Comparison of ENCODE assay signal across 24 mouse cellular contexts in genomic region chr6:34688971-34689370, GRCm38 (mm10).
DNase-seq lines count a peak whose midpoint lies in the region; ATAC-seq and TF ChIP-seq lines count a peak whose summit lies in the region.
"Had no signal": no experiment of that assay in that cellular context is flagged by ENCODE, and none has a peak within 500 bp of the region (broad histone marks: within the 10 kb centered on the region; RNA-seq: fewer than 3 reads in every experiment).

No protein-coding gene starts in this region.

- peaks cover 3% of the 10 kb centered on the region; the same call in 1 of the 2 replicates for H3K36me3 ChIP-seq in heart, embryonic 11.5 days (ENCODE audit: control insufficient read depth, insufficient read depth, low read length)
- H3K36me3 ChIP-seq in kidney, adult 2 months (ENCODE audit: control insufficient read depth, insufficient read depth, low read length), result no peaks in the 10 kb centered on the region
- H3K36me3 ChIP-seq in kidney, embryonic 15.5 days, result no peaks in the 10 kb centered on the region
- no peaks in the 10 kb centered on the region for H3K36me3 ChIP-seq in intestine, embryonic 16.5 days (ENCODE audit: control insufficient read depth, insufficient read depth, low read length)
- H3K36me3 ChIP-seq: forebrain, embryonic 15.5 days; G1E; hindbrain, embryonic 15.5 days; lung, embryonic 15.5 days; midbrain, embryonic 13.5 days had no signal

- H3K27ac ChIP-seq in heart, embryonic 11.5 days (ENCODE audit: low read depth, low read length), result no peak overlapping the region
- no peak overlapping the region for H3K27ac ChIP-seq in kidney, adult 2 months (ENCODE audit: insufficient read depth, low read depth, low read length)
- H3K27ac ChIP-seq in kidney, embryonic 15.5 days, result no peak overlapping the region
- peak overlapping the region; percentile 29; the same call in 1 of the 2 replicates for H3K27ac ChIP-seq in embryonic fibroblast, embryonic 13.5 days (ENCODE audit: insufficient read depth, low read length)
- no peak overlapping the region for H3K27ac ChIP-seq in intestine, embryonic 16.5 days (ENCODE audit: low read length)
- H3K27ac ChIP-seq: embryonic facial prominence, embryonic 15.5 days; forebrain, embryonic 15.5 days; heart, embryonic 10.5 days; hindbrain, embryonic 15.5 days; left cerebral cortex, adult 2 months; liver, embryonic 14.5 days; lung, embryonic 15.5 days; midbrain, embryonic 13.5 days; stomach, postnatal 0 days had no signal

- no peak for TF ChIP-seq CTCF in kidney, adult 2 months (conservative IDR thresholded peaks at IDR 0.05; ENCODE audit: insufficient read depth, insufficient read length, low read depth, low read length)
- TF ChIP-seq CTCF in embryonic fibroblast, embryonic 13.5 days (IDR thresholded peaks at IDR 0.05; ENCODE audit: borderline replicate concordance, insufficient read depth, low read length), result no peak

- peak; percentile 26 to 65 for DNase-seq in heart, adult 18-20 months
- peak; percentile 73 for DNase-seq in kidney, adult 2 months
- DNase-seq in testis, postnatal 10 days (ENCODE audit: low spot score), result no peak
- DNase-seq: B cell, adult 2 months; cerebellum, adult 2 months; gastrocnemius, postnatal 14 days; lung, postnatal 36 days had no signal

- TF ChIP-seq POLR2A in kidney, adult 2 months (IDR thresholded peaks at IDR 0.05; ENCODE audit: low read depth, low read length), result no peak
- no peak for TF ChIP-seq POLR2A in embryonic fibroblast, embryonic 13.5 days (IDR thresholded peaks at IDR 0.05; ENCODE audit: low read depth, low read length)

- ATAC-seq in heart, embryonic 11.5 days (replicated peaks; ENCODE audit: insufficient number of reproducible peaks, low FRiP score, low TSS enrichment), result no peak
- no peak for ATAC-seq in kidney, embryonic 15.5 days (replicated peaks; ENCODE audit: low FRiP score)
- peak; percentile 82 for ATAC-seq in intestine, embryonic 16.5 days
- ATAC-seq: forebrain, embryonic 15.5 days; midbrain, embryonic 13.5 days; Patski had no signal

- no peak overlapping the region for H3K9ac ChIP-seq in heart, embryonic 11.5 days (ENCODE audit: low read depth, low read length)
- H3K9ac ChIP-seq in kidney, embryonic 15.5 days, result no peak overlapping the region
- H3K9ac ChIP-seq in intestine, embryonic 16.5 days (ENCODE audit: low read depth, low read length), result no peak overlapping the region
- H3K9ac ChIP-seq: embryonic facial prominence, embryonic 15.5 days; forebrain, embryonic 15.5 days; hindbrain, embryonic 15.5 days; liver, embryonic 14.5 days; lung, embryonic 15.5 days; midbrain, embryonic 13.5 days had no signal

- no peak overlapping the region for H3K4me2 ChIP-seq in heart, embryonic 11.5 days
- H3K4me2 ChIP-seq in kidney, embryonic 15.5 days, result no peak overlapping the region
- no peak overlapping the region for H3K4me2 ChIP-seq in intestine, embryonic 16.5 days (ENCODE audit: low read depth, low read length)
- H3K4me2 ChIP-seq: embryonic facial prominence, embryonic 15.5 days; forebrain, embryonic 15.5 days; hindbrain, embryonic 15.5 days; lung, embryonic 15.5 days; midbrain, embryonic 13.5 days had no signal

- H3K4me3 ChIP-seq in heart, embryonic 11.5 days (ENCODE audit: low read depth, low read length), result no peak overlapping the region
- no peak overlapping the region for H3K4me3 ChIP-seq in kidney, adult 2 months (ENCODE audit: insufficient read depth, low read depth, low read length)
- H3K4me3 ChIP-seq in kidney, embryonic 15.5 days (replicated peaks), result no peak overlapping the region
- no peak overlapping the region for H3K4me3 ChIP-seq in embryonic fibroblast, embryonic 13.5 days (ENCODE audit: insufficient read depth, low read length)
- H3K4me3 ChIP-seq in intestine, embryonic 16.5 days (ENCODE audit: low read length), result no peak overlapping the region
- H3K4me3 ChIP-seq: embryonic facial prominence, embryonic 15.5 days; forebrain, embryonic 15.5 days; heart, embryonic 10.5 days; hindbrain, embryonic 15.5 days; left cerebral cortex, adult 2 months; lung, embryonic 15.5 days; megakaryocyte, embryonic 14.5 days; midbrain, embryonic 13.5 days had no signal

- 65% methylated on average over 2 of the region's 2 CpGs for WGBS in heart, embryonic 11.5 days (ENCODE audit: insufficient replicate concordance)
- 62% methylated on average over 2 of the region's 2 CpGs for WGBS in kidney, adult 2 months
- 66% methylated on average over 2 of the region's 2 CpGs for WGBS in kidney, embryonic 15.5 days
- WGBS in intestine, embryonic 16.5 days, result 57% methylated on average over 2 of the region's 2 CpGs

- no peaks in the 10 kb centered on the region for H3K9me3 ChIP-seq in heart, embryonic 11.5 days (replicated peaks; ENCODE audit: control insufficient read depth, low read length)
- no peaks in the 10 kb centered on the region for H3K9me3 ChIP-seq in kidney, embryonic 15.5 days (replicated peaks)
- no peaks in the 10 kb centered on the region for H3K9me3 ChIP-seq in intestine, embryonic 16.5 days (ENCODE audit: control insufficient read depth, low read length)
- H3K9me3 ChIP-seq: embryonic facial prominence, embryonic 15.5 days; forebrain, embryonic 15.5 days; G1E; heart, embryonic 10.5 days; hindbrain, embryonic 15.5 days; lung, embryonic 15.5 days; megakaryocyte, embryonic 14.5 days; midbrain, embryonic 13.5 days had no signal

- H3K4me1 ChIP-seq in heart, embryonic 11.5 days (ENCODE audit: control insufficient read depth, insufficient read depth, low read length), result peaks cover 16% of the 10 kb centered on the region
- 0 out of 2 replicates have a peak, but pooled peaks cover 2% of the 10 kb centered on the region for H3K4me1 ChIP-seq in kidney, adult 2 months (ENCODE audit: control insufficient read depth, insufficient read depth, low read length)
- peaks cover 26% of the 10 kb centered on the region for H3K4me1 ChIP-seq in kidney, embryonic 15.5 days
- H3K4me1 ChIP-seq in embryonic fibroblast, embryonic 13.5 days (ENCODE audit: control insufficient read depth, insufficient read depth, low read length), result peaks cover 10% of the 10 kb centered on the region; the same call in 1 of the 2 replicates
- H3K4me1 ChIP-seq in intestine, embryonic 16.5 days (ENCODE audit: control insufficient read depth, insufficient read depth, low read length), result peaks cover 14% of the 10 kb centered on the region
- H3K4me1 ChIP-seq: forebrain, embryonic 15.5 days; hindbrain, embryonic 15.5 days had no signal

- no peaks in the 10 kb centered on the region for H3K27me3 ChIP-seq in heart, embryonic 11.5 days (ENCODE audit: control insufficient read depth, insufficient read depth, low read length)
- no peaks in the 10 kb centered on the region for H3K27me3 ChIP-seq in kidney, adult 2 months (replicated peaks; ENCODE audit: control insufficient read depth, insufficient read depth, low read length)
- H3K27me3 ChIP-seq in kidney, embryonic 15.5 days, result no peaks in the 10 kb centered on the region
- no peaks in the 10 kb centered on the region for H3K27me3 ChIP-seq in intestine, embryonic 16.5 days (replicated peaks; ENCODE audit: control insufficient read depth, insufficient read depth, low read length)
- H3K27me3 ChIP-seq: CH12.LX; embryonic facial prominence, embryonic 15.5 days; forebrain, embryonic 15.5 days; hindbrain, embryonic 15.5 days; lung, embryonic 15.5 days; midbrain, embryonic 13.5 days; Patski had no signal
